ENCODE assay signal across 8 mouse cellular contexts in the genomic region with DNA sequence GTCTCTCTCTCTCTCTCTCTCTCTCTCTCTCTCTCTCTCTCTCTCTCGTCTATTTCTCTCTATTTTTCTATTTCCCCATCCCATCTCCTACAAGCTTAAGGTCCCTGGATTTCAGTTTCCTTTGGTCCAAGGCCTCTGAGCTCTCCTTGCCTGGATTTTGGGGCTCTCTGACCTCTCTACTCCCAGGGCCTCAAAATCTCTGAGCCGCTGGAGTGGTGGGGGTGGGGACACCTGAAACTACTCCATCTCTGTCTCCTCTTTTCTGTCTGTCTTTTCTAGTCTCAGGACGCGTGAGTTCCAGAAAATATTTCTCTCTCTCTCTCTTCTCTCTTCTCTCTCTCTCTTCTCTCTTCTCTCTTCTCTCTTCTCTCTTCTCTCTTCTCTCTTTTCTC. TPM values are rescaled to one million over a fixed set of nuclear protein-coding genes. Genes with fewer than 3 reads are reported as not detected.
DNase-seq lines count a peak whose midpoint lies in the region; TF ChIP-seq lines count a peak whose summit lies in the region.
"Had no signal": no experiment of that assay in that cellular context is flagged by ENCODE, and none has a peak within 500 bp of the region (broad histone marks: within the 10 kb centered on the region; RNA-seq: fewer than 3 reads in every experiment).

No protein-coding gene starts in this region.

- no peaks in the 10 kb centered on the region; the same call in 1 of the 2 replicates for H3K9me3 ChIP-seq in forebrain, embryonic 10.5 days
- H3K9me3 ChIP-seq in limb, embryonic 10.5 days (replicated peaks): no peaks in the 10 kb centered on the region
- H3K9me3 ChIP-seq: liver, embryonic 15.5 days had no signal

- no peak for TF ChIP-seq CTCF in left cerebral cortex, adult 2 months (IDR thresholded peaks at IDR 0.05)
- no peak for TF ChIP-seq CTCF in olfactory bulb, adult 2 months (IDR thresholded peaks at IDR 0.05; ENCODE audit: insufficient read depth, low read depth, low read length)

- H3K27me3 ChIP-seq in forebrain, embryonic 10.5 days (ENCODE audit: poor library complexity, severe bottlenecking): peaks cover 26% of the 10 kb centered on the region
- H3K27me3 ChIP-seq in limb, embryonic 10.5 days (ENCODE audit: low read depth, poor library complexity, severe bottlenecking): peaks cover 7% of the 10 kb centered on the region; the same call in 1 of the 2 replicates

- intact Hi-C loops in left cerebral cortex, adult 2 months (cut with DNase I): loop anchor here (5.0 kb wide), 2 partner anchors 45 to 60 kb away; partner anchors contain the start of gene Cacng8

- no peak for DNase-seq in left cerebral cortex, adult 2 months (ENCODE audit: extremely low spot score in 1 of 2, low spot score in 2 of 2)
- no peak for DNase-seq in left cerebral cortex, adult 18-20 months (ENCODE audit: low spot score in 2 of 2)
- no peak for DNase-seq in forebrain, embryonic 10.5 days (ENCODE audit: extremely low spot score, low spot score)
- DNase-seq in limb, embryonic 10.5 days (ENCODE audit: low spot score): peak; percentile 34
- DNase-seq in ovary, postnatal 14 days (ENCODE audit: low spot score): no peak
- no peak for DNase-seq in left cerebral cortex, adult 8-10 months (ENCODE audit: low spot score in 2 of 2)

- no peak for TF ChIP-seq POLR2A in olfactory bulb, adult 2 months (IDR thresholded peaks at IDR 0.05; ENCODE audit: insufficient read depth, low read depth, low read length)

- peak overlapping the region; percentile 83 for H3K4me3 ChIP-seq in left cerebral cortex, adult 2 months
- peak overlapping the region; percentile 83 for H3K4me3 ChIP-seq in forebrain, embryonic 10.5 days
- H3K4me3 ChIP-seq in limb, embryonic 10.5 days: peak overlapping the region; percentile 84
- H3K4me3 ChIP-seq in olfactory bulb, adult 2 months (ENCODE audit: insufficient read depth, low read depth, low read length): peak overlapping the region; percentile 75

- WGBS in forebrain, embryonic 10.5 days: 0% methylated on average over 4 of the region's 4 CpGs
- WGBS in limb, embryonic 10.5 days: 1% methylated on average over 4 of the region's 4 CpGs
- WGBS in olfactory bulb, adult 2 months: 0% methylated on average over 4 of the region's 4 CpGs

- peak overlapping the region; percentile 84 for H3K27ac ChIP-seq in left cerebral cortex, adult 2 months
- peak overlapping the region; percentile 95 for H3K27ac ChIP-seq in forebrain, embryonic 10.5 days
- peak overlapping the region; percentile 94 for H3K27ac ChIP-seq in limb, embryonic 10.5 days
- peak overlapping the region; percentile 83 for H3K27ac ChIP-seq in olfactory bulb, adult 2 months (ENCODE audit: insufficient read depth, low read depth, low read length)
- H3K27ac ChIP-seq: liver, embryonic 15.5 days had no signal

- peaks cover 10% of the 10 kb centered on the region for H3K36me3 ChIP-seq in forebrain, embryonic 10.5 days (replicated peaks)
- H3K36me3 ChIP-seq in limb, embryonic 10.5 days: peaks cover 5% of the 10 kb centered on the region; the same call in 1 of the 2 replicates
- H3K36me3 ChIP-seq: liver, embryonic 15.5 days had no signal

- H3K4me1 ChIP-seq in forebrain, embryonic 10.5 days: peaks cover 42% of the 10 kb centered on the region
- peaks cover 28% of the 10 kb centered on the region for H3K4me1 ChIP-seq in limb, embryonic 10.5 days
- peaks cover 19% of the 10 kb centered on the region for H3K4me1 ChIP-seq in olfactory bulb, adult 2 months (ENCODE audit: control insufficient read depth, insufficient read depth, low read length)
- H3K4me1 ChIP-seq: liver, embryonic 15.5 days had no signal

RNA-seq across cellular contexts. Expression of gene Cacng7, which starts 0.5 kb away (rescaled TPM):
- total RNA-seq in left cerebral cortex, adult 2 months (2021): 100 to 1,000 TPM; 180 to 201 TPM
- total RNA-seq in left cerebral cortex, adult 18-20 months (2021): 100 to 1,000 TPM; 174 to 185 TPM
- 1.7 and 2.2 TPM in 2 replicates for polyA plus RNA-seq in forebrain, embryonic 10.5 days (2016; fragmentation: Nextera tagmentation; extraction: Ambion mirVana)
- 0.67 and 2.4 TPM in 2 replicates for polyA plus RNA-seq in limb, embryonic 10.5 days (2016; fragmentation: Nextera tagmentation; extraction: Ambion mirVana)
- not detected in 2 replicates for polyA plus RNA-seq in olfactory bulb, adult 2 months (2012; ENCODE audit: insufficient read depth, insufficient read length, low replicate concordance, missing spikeins)
- 100 to 1,000 TPM; 173 to 194 (median 181) TPM for total RNA-seq in left cerebral cortex, adult 8-10 months (2022)

RNA-seq across cellular contexts. Expression of gene Prkcg, which starts 43.2 kb away (rescaled TPM):
- total RNA-seq in left cerebral cortex, adult 2 months (2021): 100 to 1,000 TPM; 262 to 263 TPM
- total RNA-seq in left cerebral cortex, adult 18-20 months (2021): 100 to 1,000 TPM; 239 to 276 TPM
- polyA plus RNA-seq in forebrain, embryonic 10.5 days (2016; fragmentation: Nextera tagmentation; extraction: Ambion mirVana): 0.71 and 1.2 TPM in 2 replicates
- 0.06 TPM in 1 of 2 replicates, not detected in the other for polyA plus RNA-seq in limb, embryonic 10.5 days (2016; fragmentation: Nextera tagmentation; extraction: Ambion mirVana)
- not detected in 2 replicates for polyA plus RNA-seq in olfactory bulb, adult 2 months (2012; ENCODE audit: insufficient read depth, insufficient read length, low replicate concordance, missing spikeins)
- total RNA-seq in left cerebral cortex, adult 8-10 months (2022): 100 to 1,000 TPM; 228 to 253 (median 241) TPM
- polyA plus RNA-seq: liver, embryonic 15.5 days had no signal

RNA-seq across cellular contexts. Expression of gene Myadm, which starts 43.3 kb away (rescaled TPM):
- 10 to 100 TPM; 61.9 to 62.1 TPM for total RNA-seq in left cerebral cortex, adult 2 months (2021)
- total RNA-seq in left cerebral cortex, adult 18-20 months (2021): 10 to 100 TPM; 51.4 to 57.2 TPM
- polyA plus RNA-seq in forebrain, embryonic 10.5 days (2016; fragmentation: Nextera tagmentation; extraction: Ambion mirVana): 20.9 and 25.0 TPM in 2 replicates
- polyA plus RNA-seq in limb, embryonic 10.5 days (2016; fragmentation: Nextera tagmentation; extraction: Ambion mirVana): 23.6 and 29.4 TPM in 2 replicates
- not detected in 2 replicates for polyA plus RNA-seq in olfactory bulb, adult 2 months (2012; ENCODE audit: insufficient read depth, insufficient read length, low replicate concordance, missing spikeins)
- 10 to 100 TPM; 42.1 to 50.5 (median 47.1) TPM for total RNA-seq in left cerebral cortex, adult 8-10 months (2022)

RNA-seq across cellular contexts. Expression of gene Cacng8, which starts 58.3 kb away (rescaled TPM):
- total RNA-seq in left cerebral cortex, adult 2 months (2021): 100 to 1,000 TPM; 176 to 186 TPM
- 100 to 1,000 TPM; 166 TPM for total RNA-seq in left cerebral cortex, adult 18-20 months (2021)
- 6.7 and 7.1 TPM in 2 replicates for polyA plus RNA-seq in forebrain, embryonic 10.5 days (2016; fragmentation: Nextera tagmentation; extraction: Ambion mirVana)
- polyA plus RNA-seq in limb, embryonic 10.5 days (2016; fragmentation: Nextera tagmentation; extraction: Ambion mirVana): 3.3 and 8.3 TPM in 2 replicates
- not detected in 2 replicates for polyA plus RNA-seq in olfactory bulb, adult 2 months (2012; ENCODE audit: insufficient read depth, insufficient read length, low replicate concordance, missing spikeins)
- 100 to 1,000 TPM; 146 to 153 (median 150) TPM for total RNA-seq in left cerebral cortex, adult 8-10 months (2022)
- polyA plus RNA-seq: liver, embryonic 15.5 days had no signal
